Mouse (Mus musculus) forelimb bud, embryonic 11.5 days (tissue): ENCODE results near the gene Fbxo11.
A peak's percentile ranks its signal among the peaks of the same experiment; 100 is the strongest.
"Not testable (repeated sequence)": the region's sequence is repeated elsewhere in the genome, so short reads cannot be mapped to it uniquely, and the experiment has no call there.

ENCODE experiments used
- DNase-seq: peaks from one replicate; pipeline ENCODE4 v3.0.0-alpha.2; 2012; ENCODE audit warnings: low read depth, low spot score

The Fbxo11 gene

DNA sequence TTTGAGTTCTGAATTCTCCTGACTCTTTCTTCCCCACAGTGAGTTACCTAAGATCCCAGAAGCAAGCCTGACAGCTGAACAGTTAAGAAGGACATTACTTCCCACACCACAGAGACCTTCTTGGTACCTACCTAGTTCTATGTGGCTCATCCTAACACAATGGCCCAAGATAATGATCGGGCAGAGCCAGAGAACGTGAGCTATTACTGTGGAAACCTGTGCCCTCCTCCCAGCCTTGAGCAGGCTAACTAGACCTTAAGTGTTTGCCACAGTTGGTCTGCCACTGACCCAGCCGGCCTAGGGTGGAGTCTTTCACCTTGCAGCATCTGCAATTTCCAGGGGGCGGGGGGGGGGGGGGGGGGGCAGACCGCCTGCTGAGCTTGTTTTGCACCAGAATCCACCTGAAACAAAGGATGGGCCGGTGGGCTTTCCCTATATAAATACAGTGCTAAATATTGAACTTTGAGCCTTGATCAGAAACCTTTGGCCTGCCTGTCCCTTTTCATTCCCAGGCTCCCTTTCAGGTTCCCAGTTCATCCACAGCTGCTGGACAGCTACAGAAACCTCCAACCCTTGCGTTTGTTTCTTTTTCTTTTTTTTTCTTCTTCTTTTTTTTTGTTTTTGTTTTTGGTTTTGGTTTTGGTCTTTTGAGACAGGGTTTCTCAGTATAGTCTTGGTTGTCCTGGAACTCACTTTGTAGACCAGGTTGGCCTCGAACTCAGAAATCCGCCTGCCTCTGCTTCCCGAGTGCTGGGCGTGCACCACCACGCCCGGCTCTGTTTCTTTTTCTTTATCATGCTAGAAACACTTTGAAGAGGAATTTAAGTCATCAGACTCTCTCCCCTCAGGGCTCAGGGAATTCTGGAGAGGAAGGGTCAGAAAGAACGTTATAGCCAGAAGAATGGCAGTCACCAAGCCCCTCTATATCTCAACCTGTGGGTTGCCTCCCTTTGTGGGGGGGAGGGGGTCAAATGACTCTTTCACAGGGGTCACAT, 101.7 kb downstream of the Fbxo11 start:
- no peak for DNase-seq

DNA sequence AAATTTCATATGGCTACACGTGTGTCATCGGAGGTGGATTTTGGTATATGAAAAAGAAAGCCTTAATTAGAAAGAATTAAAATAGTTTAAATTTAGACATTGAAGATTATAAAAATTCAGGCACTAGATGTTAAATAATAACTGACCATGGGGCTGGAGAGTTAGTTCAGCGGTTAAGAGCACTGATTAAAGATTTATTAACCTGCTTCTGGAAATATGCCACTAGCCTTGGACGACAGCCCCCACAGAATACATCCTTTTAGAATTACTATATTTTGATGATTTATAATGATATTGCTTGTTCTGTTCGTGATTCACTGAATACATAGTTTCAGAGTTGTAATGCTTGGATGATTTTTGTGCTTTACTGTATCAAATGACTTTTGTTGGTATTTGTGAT, 105.2 kb downstream of the Fbxo11 start:
- not testable (repeated sequence) for DNase-seq

DNA sequence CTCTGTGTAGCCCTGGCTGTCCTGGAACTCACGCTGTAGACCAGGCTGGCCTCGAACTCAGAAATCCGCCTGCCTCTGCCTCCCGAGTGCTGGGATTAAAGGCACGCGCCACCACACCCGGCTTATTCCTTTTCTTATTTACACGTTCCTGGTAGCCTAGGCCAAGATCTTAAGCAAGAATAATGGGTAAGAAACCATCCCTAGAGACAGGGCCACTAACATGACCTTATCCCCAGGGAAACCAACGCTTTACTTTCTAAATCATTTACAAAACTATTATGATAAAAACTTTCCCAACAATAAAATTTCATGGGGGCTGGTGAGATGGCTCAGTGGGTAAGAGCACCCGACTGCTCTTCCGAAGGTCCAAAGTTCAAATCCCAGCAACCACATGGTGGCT, 105.7 kb downstream of the Fbxo11 start:
- not testable (repeated sequence) for DNase-seq

DNA sequence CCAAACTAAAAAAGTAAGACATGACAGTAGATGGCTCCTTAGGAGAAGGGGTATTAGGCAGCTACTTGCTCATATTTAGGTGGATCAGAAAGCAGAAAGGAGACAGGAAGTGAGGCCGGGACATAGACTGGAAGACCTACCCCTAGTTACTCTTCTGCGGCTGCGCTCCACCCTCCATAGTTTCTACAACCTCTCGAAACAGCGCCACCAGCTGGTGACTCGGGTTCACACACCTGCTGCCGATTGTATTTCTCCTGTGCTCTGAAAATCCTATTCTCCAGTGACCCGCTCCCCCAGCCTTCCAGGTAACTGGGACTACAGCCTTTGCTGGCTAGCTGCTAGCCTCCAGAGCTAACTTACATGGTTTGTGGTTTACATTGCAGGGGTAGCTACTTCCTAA, 106.8 kb downstream of the Fbxo11 start:
- no peak for DNase-seq

DNA sequence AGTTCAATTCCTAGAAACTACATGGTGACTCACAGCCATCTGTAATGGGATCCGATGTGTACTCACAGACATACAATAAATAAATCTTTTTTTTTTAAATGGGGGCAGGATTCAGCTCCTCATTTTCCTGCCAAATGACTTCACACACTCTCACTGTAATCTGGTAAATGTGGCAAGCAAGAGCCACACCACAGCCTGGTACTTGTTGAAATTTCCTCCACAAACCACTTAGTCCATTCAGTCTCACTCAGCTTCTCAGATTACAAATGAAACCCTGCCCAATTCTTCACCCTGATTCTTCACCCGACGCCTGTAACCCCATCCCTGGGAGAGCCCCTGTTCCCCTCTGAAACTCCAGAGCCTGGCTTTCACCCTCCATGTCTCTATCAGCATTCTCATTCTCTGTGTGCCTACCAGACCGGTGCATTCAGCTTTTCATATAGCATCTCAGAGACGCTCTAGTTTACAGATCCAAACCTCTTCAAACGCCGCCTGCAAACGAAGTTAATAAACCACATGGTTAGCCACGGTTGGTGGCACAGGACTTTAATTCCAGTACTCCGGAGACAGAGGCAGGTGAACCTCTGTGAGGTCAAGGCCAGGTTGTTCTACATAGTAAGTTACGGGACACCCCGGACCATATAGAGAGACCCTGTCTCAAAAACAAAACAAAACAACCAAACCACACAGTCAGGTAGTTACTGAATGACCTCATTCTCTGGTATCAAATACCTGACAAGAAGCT, 107.8 kb downstream of the Fbxo11 start:
- no peak for DNase-seq

DNA sequence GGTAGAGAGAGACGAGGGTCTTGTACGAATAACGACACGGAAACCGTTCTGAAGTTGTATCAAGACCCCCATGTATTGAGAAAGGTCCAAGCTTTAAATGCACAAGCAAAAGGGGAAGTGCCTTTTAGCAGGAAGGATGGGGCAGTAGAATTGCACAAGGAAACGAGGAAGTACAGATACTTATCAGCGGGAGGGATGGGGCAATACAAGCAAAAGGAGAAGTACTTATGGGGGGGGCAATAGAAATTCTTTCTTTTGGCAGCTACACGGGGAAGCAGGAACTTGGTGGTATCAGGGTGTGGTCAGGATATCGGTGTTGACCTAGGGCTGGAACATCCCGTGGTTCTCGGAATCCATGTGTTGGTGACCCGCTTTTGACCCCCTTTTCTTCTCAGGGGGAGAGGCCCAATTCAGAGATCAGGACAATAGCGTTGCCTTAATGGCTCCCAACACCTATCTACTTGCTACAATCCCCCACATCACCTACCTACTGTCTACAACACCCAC, 110.4 kb downstream of the Fbxo11 start:
- DNase-seq = not testable (repeated sequence)

DNA sequence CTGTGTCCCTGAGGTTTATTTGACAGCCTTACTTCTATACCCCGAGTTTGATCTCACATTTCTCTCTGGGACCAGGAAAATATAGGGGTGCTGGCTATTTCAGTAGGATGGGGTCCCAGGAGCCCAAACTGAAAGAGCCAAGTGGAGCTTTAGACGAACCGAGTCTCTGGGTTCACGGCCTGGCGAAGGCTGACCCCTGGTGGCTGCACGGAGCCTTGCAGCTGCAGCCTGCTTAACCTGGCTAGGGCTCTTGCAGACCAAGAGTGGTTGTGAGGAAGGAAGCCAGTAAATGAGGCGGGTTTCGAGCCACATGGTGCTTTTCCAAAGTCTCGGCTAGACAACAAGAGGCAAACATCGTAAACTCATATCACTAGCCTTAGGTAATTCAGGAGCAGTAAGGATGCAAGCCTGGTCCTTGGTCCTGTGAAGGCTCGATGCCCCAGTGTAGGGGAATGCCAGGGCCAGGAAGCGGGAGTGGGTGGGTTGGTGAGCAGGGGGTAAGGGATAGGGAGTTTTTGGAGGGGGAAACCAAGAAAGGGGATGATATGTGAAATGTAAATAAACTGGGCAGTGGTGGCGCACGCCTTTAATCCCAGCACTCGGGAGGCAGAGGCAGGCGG, 116.0 kb downstream of the Fbxo11 start:
- peak; percentile 76 for DNase-seq
